Mouse (Mus musculus) bone marrow, adult 2 months (tissue): ENCODE measurements around the gene Ctnna2.

Source experiments
- CTCF ChIP-seq: fragments of 200-500 bp; IDR thresholded peaks from 2 replicates; pipeline ENCODE4 v1.5.1; 2011; ENCODE audit warnings: low read length, control low read depth; ENCODE audit not compliant: control insufficient read depth, insufficient read depth
- POLR2A ChIP-seq: fragments of 200-500 bp; IDR thresholded peaks from 2 replicates; pipeline ENCODE4 v1.6.1; 2011; ENCODE audit warnings: low read depth, mild to moderate bottlenecking, control low read depth, low read length, borderline replicate concordance; ENCODE audit not compliant: control insufficient read depth

DNA sequence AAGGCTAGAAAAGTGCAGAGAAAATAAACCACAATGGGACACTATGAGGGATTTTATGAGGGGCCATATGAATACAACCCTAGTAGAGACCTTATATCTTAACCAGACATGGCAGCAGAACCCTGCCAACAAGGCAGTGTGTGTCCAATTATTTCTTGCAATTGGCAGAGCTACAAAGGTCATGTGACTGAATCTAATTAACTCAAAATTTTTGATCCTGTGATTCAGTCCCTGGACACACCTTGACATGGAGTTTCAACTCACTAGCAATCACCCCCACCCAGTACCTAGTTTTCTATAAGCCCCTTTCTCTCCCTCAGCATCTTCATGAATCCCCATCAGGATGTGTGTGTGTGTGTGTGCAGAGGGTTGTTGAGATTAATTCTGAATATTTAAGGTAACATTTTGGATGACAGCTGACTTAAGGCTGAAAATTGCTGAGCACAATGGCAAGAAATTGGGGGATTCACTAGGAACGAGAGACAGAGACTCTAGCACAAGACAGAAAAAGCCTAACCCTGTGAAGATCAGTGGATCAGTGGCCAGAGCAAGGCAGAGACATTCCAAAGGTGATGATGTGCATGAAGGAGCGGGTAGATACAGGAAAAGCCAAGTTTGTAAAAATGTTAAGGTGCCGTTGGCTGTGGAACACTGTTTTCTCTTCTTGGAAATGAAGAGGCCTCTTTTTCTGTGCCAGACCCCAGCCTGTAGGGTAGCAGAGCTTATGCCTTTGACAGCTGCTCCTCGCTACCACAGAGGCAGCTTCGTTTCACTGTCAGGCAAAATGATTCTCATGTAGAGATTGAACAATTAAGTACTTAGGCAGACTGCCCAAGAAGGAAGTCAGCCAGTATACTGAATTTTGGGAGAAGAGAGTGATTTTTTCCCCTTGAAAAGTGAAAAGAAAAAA is 255.2 kb downstream of the Ctnna2 start:
- no peak for TF ChIP-seq CTCF
- no peak for TF ChIP-seq POLR2A
